21 mouse cellular contexts compared by ENCODE assay signal in the genomic region with DNA sequence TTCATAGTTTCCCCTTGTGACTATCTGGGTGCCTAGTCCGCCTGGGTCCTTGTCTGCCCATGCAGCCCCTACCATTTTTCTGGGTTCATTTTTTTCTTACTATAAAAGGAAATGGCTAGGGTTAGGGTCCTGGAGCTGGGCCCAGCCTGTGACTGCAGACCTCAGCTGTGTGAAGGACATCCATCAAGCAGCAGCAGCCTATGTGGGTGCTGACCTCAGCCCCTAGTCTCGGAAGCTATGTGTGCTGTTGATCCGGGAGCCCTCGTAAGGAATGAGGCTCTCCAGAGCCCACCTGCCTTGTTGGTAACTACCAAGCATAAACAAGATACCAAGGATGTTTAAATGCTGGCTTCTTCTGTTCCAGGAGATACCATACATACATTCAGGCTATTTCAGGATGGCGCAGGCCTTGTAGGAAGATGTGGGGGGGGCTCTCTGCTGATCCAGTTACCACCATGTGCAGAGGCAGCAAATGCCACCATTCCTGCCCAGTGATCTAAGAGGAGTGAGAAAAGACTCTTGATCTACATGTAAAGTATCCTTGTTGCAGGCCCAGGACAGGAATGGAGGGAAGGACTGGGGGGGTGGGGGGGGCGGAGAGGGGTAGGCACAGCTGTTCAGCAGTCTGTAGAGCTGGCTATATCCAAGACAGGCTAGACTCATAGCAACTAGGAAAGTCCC. TPM values are rescaled to one million over a fixed set of nuclear protein-coding genes. Genes with fewer than 3 reads are reported as not detected.
DNase-seq lines count a peak whose midpoint lies in the region; ATAC-seq and TF ChIP-seq lines count a peak whose summit lies in the region.
"Had no signal": no experiment of that assay in that cellular context is flagged by ENCODE, and none has a peak within 500 bp of the region (broad histone marks: within the 10 kb centered on the region; RNA-seq: fewer than 3 reads in every experiment).

No protein-coding gene starts in this region.

- ATAC-seq in limb, embryonic 15.5 days (ENCODE audit: insufficient number of reproducible peaks, low FRiP score, low TSS enrichment, low read depth): peak; percentile 56
- no peak for ATAC-seq in hindbrain, postnatal 0 days
- ATAC-seq: activated CD4-positive, CD25-positive, alpha-beta regulatory T cell, adult 4 months; Patski had no signal

- 81% methylated on average over 6 of the region's 6 CpGs for WGBS in limb, embryonic 15.5 days
- WGBS in hindbrain, postnatal 0 days: 92% methylated on average over 6 of the region's 6 CpGs

- H3K27me3 ChIP-seq in limb, embryonic 15.5 days: no peaks in the 10 kb centered on the region
- no peaks in the 10 kb centered on the region; the same call in 1 of the 2 replicates for H3K27me3 ChIP-seq in hindbrain, postnatal 0 days (ENCODE audit: insufficient read depth, low read length)
- H3K27me3 ChIP-seq: CH12.LX; heart, embryonic 15.5 days; hindbrain, embryonic 13.5 days had no signal

- TF ChIP-seq CTCF in hindbrain, postnatal 0 days (IDR thresholded peaks at IDR 0.05; ENCODE audit: low read depth): no peak

- no peaks in the 10 kb centered on the region for H3K9me3 ChIP-seq in limb, embryonic 15.5 days
- no peaks in the 10 kb centered on the region for H3K9me3 ChIP-seq in hindbrain, postnatal 0 days (ENCODE audit: low read length)
- H3K9me3 ChIP-seq: forebrain, embryonic 12.5 days; heart, embryonic 15.5 days; hindbrain, embryonic 13.5 days had no signal

- H3K27ac ChIP-seq in limb, embryonic 15.5 days: no peak overlapping the region; the same call in 1 of the 2 replicates
- H3K27ac ChIP-seq in hindbrain, postnatal 0 days: no peak overlapping the region
- H3K27ac ChIP-seq: forebrain, embryonic 12.5 days; heart, embryonic 15.5 days; hindbrain, embryonic 13.5 days had no signal

- no peak overlapping the region for H3K4me3 ChIP-seq in limb, embryonic 15.5 days
- H3K4me3 ChIP-seq in hindbrain, postnatal 0 days (ENCODE audit: low read length): no peak overlapping the region
- H3K4me3 ChIP-seq: forebrain, embryonic 12.5 days; heart, embryonic 15.5 days; hindbrain, embryonic 13.5 days had no signal

- no peaks in the 10 kb centered on the region for H3K36me3 ChIP-seq in limb, embryonic 15.5 days
- no peaks in the 10 kb centered on the region for H3K36me3 ChIP-seq in hindbrain, postnatal 0 days (ENCODE audit: insufficient read depth, low read length)
- H3K36me3 ChIP-seq: forebrain, embryonic 12.5 days; heart, embryonic 15.5 days; hindbrain, embryonic 13.5 days had no signal

- no peak overlapping the region for H3K9ac ChIP-seq in limb, embryonic 15.5 days
- H3K9ac ChIP-seq in hindbrain, postnatal 0 days (replicated peaks; ENCODE audit: low read length): no peak overlapping the region
- H3K9ac ChIP-seq: forebrain, embryonic 12.5 days; heart, embryonic 15.5 days; hindbrain, embryonic 13.5 days had no signal

- peak; percentile 56 for DNase-seq in heart, adult 11 months
- no peak for DNase-seq in heart, adult 9 months (ENCODE audit: low spot score in 2 of 2)
- peak; percentile 0 for DNase-seq in ovary, postnatal 36 days (ENCODE audit: low spot score)
- DNase-seq in ovary, adult 18-20 months (ENCODE audit: low spot score): no peak
- no peak for DNase-seq in adrenal gland, postnatal 36 days
- DNase-seq in hindbrain, postnatal 0 days (ENCODE audit: low spot score): no peak
- DNase-seq: adrenal gland, postnatal 14 days; cerebellum, adult 18-20 months; cerebellum, adult 9-11 months; cerebellum, postnatal 36 days; heart, adult 18-20 months; heart, postnatal 14 days had no signal

- no peak overlapping the region for H3K4me2 ChIP-seq in limb, embryonic 15.5 days
- no peak overlapping the region for H3K4me2 ChIP-seq in hindbrain, postnatal 0 days (ENCODE audit: low read depth, low read length)
- H3K4me2 ChIP-seq: forebrain, embryonic 12.5 days; heart, embryonic 11.5 days; heart, embryonic 15.5 days; hindbrain, embryonic 13.5 days had no signal

- H3K4me1 ChIP-seq in limb, embryonic 15.5 days: peaks cover 4% of the 10 kb centered on the region
- no peaks in the 10 kb centered on the region for H3K4me1 ChIP-seq in hindbrain, postnatal 0 days (ENCODE audit: insufficient read depth, low read length)
- H3K4me1 ChIP-seq: heart, embryonic 15.5 days had no signal

RNA-seq across cellular contexts. Expression of gene Dlk1, which starts 49.9 kb away (rescaled TPM):
- 599 and 855 TPM in 2 replicates for polyA plus RNA-seq in limb, embryonic 15.5 days (2015; fragmentation: Nextera tagmentation; extraction: Ambion mirVana)
- 100 to 1,000 TPM; 490 to 535 TPM for total RNA-seq in adrenal gland, postnatal 36 days (2021)
- total RNA-seq in hindbrain, postnatal 0 days (2014; rRNA removed): 28.8 and 47.7 TPM in 2 replicates
- 33.0 and 34.6 TPM in 2 replicates for polyA plus RNA-seq in hindbrain, postnatal 0 days (2015; fragmentation: Nextera tagmentation; extraction: Ambion mirVana)
- total RNA-seq: CH12.LX; hematopoietic stem cell, adult 5-6 weeks had no signal
- polyA plus RNA-seq: activated CD4-positive, CD25-positive, alpha-beta regulatory T cell, adult 4 months; Patski had no signal

Comparison
In these comparisons a context has a peak if more than half of its experiments do, and no peak if none do; other contexts are left out.
1. DNase-seq: peak in heart, adult 11 months (single experiment) and ovary, postnatal 36 days (single experiment); none in heart, adult 9 months (0 of 2), ovary, adult 18-20 months (single experiment), adrenal gland, postnatal 36 days (0 of 2) and hindbrain, postnatal 0 days (single experiment).
2. RNA of gene Dlk1, which starts 49.9 kb away (total RNA-seq): 490 to 535 TPM in adrenal gland, postnatal 36 days; 28.8 to 47.7 TPM in hindbrain, postnatal 0 days; every median in the first group is over 10 times any median in the second.